Comparison of ENCODE assay signal across 16 mouse cellular contexts in the genomic region with DNA sequence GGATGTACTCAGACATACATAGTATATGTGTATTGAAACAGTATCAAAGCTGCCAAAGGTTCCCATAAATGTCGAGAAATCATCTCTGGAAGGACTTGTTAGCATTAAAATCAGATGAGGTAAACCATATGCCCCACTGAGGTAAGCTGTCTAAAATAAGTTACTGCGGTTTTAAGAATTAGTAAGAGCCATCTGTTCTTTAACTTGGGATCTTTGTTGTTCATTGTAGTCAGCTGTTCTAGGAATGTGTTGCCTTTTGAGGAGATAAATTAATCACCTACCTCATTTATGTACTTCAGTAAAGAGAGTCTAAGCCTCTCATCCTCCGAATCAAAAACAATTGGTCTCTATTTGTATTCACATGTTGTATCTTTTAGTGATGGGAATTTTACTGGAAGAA.
DNase-seq lines count a peak whose midpoint lies in the region; ATAC-seq lines count a peak whose summit lies in the region.
"Had no signal": no experiment of that assay in that cellular context is flagged by ENCODE, and none has a peak within 500 bp of the region (broad histone marks: within the 10 kb centered on the region; RNA-seq: fewer than 3 reads in every experiment).

No protein-coding gene starts in this region.

- no peaks in the 10 kb centered on the region for H3K27me3 ChIP-seq in forebrain, embryonic 12.5 days
- H3K27me3 ChIP-seq in forebrain, embryonic 10.5 days (ENCODE audit: poor library complexity, severe bottlenecking) = no peaks in the 10 kb centered on the region
- H3K27me3 ChIP-seq in neural tube, embryonic 13.5 days = no peaks in the 10 kb centered on the region
- H3K27me3 ChIP-seq in midbrain, embryonic 12.5 days = no peaks in the 10 kb centered on the region
- H3K27me3 ChIP-seq: embryonic facial prominence, embryonic 15.5 days; liver, embryonic 15.5 days; megakaryocyte, embryonic 14.5 days had no signal

- intact Hi-C loops in heart, postnatal 25 days (cut with DNase I) = no loop called here

- no peaks in the 10 kb centered on the region for H3K9me3 ChIP-seq in forebrain, embryonic 12.5 days
- H3K9me3 ChIP-seq in forebrain, embryonic 10.5 days = no peaks in the 10 kb centered on the region
- H3K9me3 ChIP-seq in neural tube, embryonic 13.5 days = no peaks in the 10 kb centered on the region
- H3K9me3 ChIP-seq in midbrain, embryonic 12.5 days = no peaks in the 10 kb centered on the region
- H3K9me3 ChIP-seq: embryonic facial prominence, embryonic 15.5 days; liver, embryonic 15.5 days had no signal

- no peak overlapping the region for H3K4me3 ChIP-seq in forebrain, embryonic 12.5 days (replicated peaks)
- no peak overlapping the region for H3K4me3 ChIP-seq in forebrain, embryonic 10.5 days
- H3K4me3 ChIP-seq in neural tube, embryonic 13.5 days = no peak overlapping the region
- H3K4me3 ChIP-seq in midbrain, embryonic 12.5 days = no peak overlapping the region
- H3K4me3 ChIP-seq: embryonic facial prominence, embryonic 15.5 days; heart, adult 2 months; liver, embryonic 15.5 days; megakaryocyte, embryonic 14.5 days had no signal

- ATAC-seq in forebrain, embryonic 12.5 days (ENCODE audit: low FRiP score) = no peak
- ATAC-seq in neural tube, embryonic 13.5 days (ENCODE audit: low read depth) = no peak
- no peak for ATAC-seq in midbrain, embryonic 12.5 days (ENCODE audit: low FRiP score, low read depth)
- ATAC-seq: CD4-positive, CD25-positive, alpha-beta regulatory T cell, adult 4 months had no signal

- no peaks in the 10 kb centered on the region for H3K36me3 ChIP-seq in forebrain, embryonic 12.5 days (replicated peaks)
- no peaks in the 10 kb centered on the region for H3K36me3 ChIP-seq in forebrain, embryonic 10.5 days (replicated peaks)
- no peaks in the 10 kb centered on the region for H3K36me3 ChIP-seq in neural tube, embryonic 13.5 days
- H3K36me3 ChIP-seq in midbrain, embryonic 12.5 days = no peaks in the 10 kb centered on the region
- H3K36me3 ChIP-seq: embryonic facial prominence, embryonic 15.5 days; liver, embryonic 15.5 days had no signal

- 44% methylated on average over 3 of the region's 3 CpGs for WGBS in forebrain, embryonic 12.5 days
- 76% methylated on average over 3 of the region's 3 CpGs for WGBS in forebrain, embryonic 10.5 days
- 23% methylated on average over 3 of the region's 3 CpGs for WGBS in neural tube, embryonic 13.5 days
- WGBS in midbrain, embryonic 12.5 days = 48% methylated on average over 3 of the region's 3 CpGs

- peaks cover 16% of the 10 kb centered on the region for H3K4me1 ChIP-seq in forebrain, embryonic 12.5 days
- H3K4me1 ChIP-seq in forebrain, embryonic 10.5 days = peaks cover 43% of the 10 kb centered on the region
- H3K4me1 ChIP-seq in neural tube, embryonic 13.5 days (replicated peaks) = peaks cover 50% of the 10 kb centered on the region
- peaks cover 13% of the 10 kb centered on the region; the same call in 1 of the 2 replicates for H3K4me1 ChIP-seq in midbrain, embryonic 12.5 days
- H3K4me1 ChIP-seq: embryonic facial prominence, embryonic 15.5 days; megakaryocyte, embryonic 14.5 days had no signal

- H3K9ac ChIP-seq in forebrain, embryonic 12.5 days = no peak overlapping the region
- 0 out of 2 replicates have a peak overlapping the region, but pooled peaks have one; percentile 31 for H3K9ac ChIP-seq in neural tube, embryonic 13.5 days
- H3K9ac ChIP-seq in midbrain, embryonic 12.5 days (replicated peaks) = no peak overlapping the region
- H3K9ac ChIP-seq: embryonic facial prominence, embryonic 15.5 days; liver, embryonic 15.5 days had no signal

- H3K4me2 ChIP-seq in forebrain, embryonic 12.5 days = no peak overlapping the region
- H3K4me2 ChIP-seq in neural tube, embryonic 13.5 days = peak overlapping the region; percentile 52; the same call in 1 of the 2 replicates
- no peak overlapping the region for H3K4me2 ChIP-seq in midbrain, embryonic 12.5 days (replicated peaks)
- H3K4me2 ChIP-seq: embryonic facial prominence, embryonic 15.5 days; liver, embryonic 15.5 days had no signal

- no peak for DNase-seq in forebrain, embryonic 10.5 days (ENCODE audit: extremely low spot score, low spot score)
- no peak for DNase-seq in neural tube, embryonic 10.5 days (ENCODE audit: extremely low spot score, low spot score)
- no peak for DNase-seq in heart, postnatal 25 days (ENCODE audit: low spot score)
- no peak for DNase-seq in left cerebral cortex, adult 9 months (ENCODE audit: low spot score in 2 of 2)
- DNase-seq in urinary bladder, postnatal 36 days (ENCODE audit: low spot score in 2 of 2) = no peak
- DNase-seq: gastrocnemius, postnatal 14 days; heart, adult 2 months; lung, postnatal 10 days; thymus, postnatal 25 days had no signal

- peak overlapping the region; percentile 38; the same call in 1 of the 2 replicates for H3K27ac ChIP-seq in forebrain, embryonic 12.5 days
- no peak overlapping the region for H3K27ac ChIP-seq in forebrain, embryonic 10.5 days
- peak overlapping the region; percentile 89 for H3K27ac ChIP-seq in neural tube, embryonic 13.5 days (replicated peaks)
- peak overlapping the region; percentile 84; the same call in 1 of the 2 replicates for H3K27ac ChIP-seq in midbrain, embryonic 12.5 days (replicated peaks)
- H3K27ac ChIP-seq: embryonic facial prominence, embryonic 15.5 days; heart, adult 2 months; liver, embryonic 15.5 days had no signal
